Mouse (Mus musculus) forebrain, embryonic 14.5 days (tissue): ENCODE measurements around the gene Cmpk1. TPM values are rescaled to one million over a fixed set of nuclear protein-coding genes. Genes with fewer than 3 reads are reported as not detected.

ENCODE experiments used
- ATAC-seq: fragments of 200-750 bp; cut with Nextera tagmentation; 2 replicates; pipeline ENCODE4 v1.8.0; 2017; ENCODE audit warnings: mild to moderate bottlenecking, moderate library complexity
- DNase-seq: peaks from one replicate; pipeline ENCODE4 v3.0.0-alpha.2; 2015; ENCODE audit warnings: low spot score
- H3K27ac ChIP-seq: fragments of 300-500 bp; sonication (generic); 2 replicates; pipeline ENCODE4 v1.5.1; 2014; ENCODE audit warnings: low read depth, mild to moderate bottlenecking, control low read depth, low read length, moderate library complexity
- H3K27me3 ChIP-seq: fragments of 300-500 bp; sonication (generic); replicated peaks from 2 replicates; pipeline ENCODE4 v1.6.1; 2014; ENCODE audit warnings: low read length, control low read depth, mixed read lengths; ENCODE audit not compliant: control insufficient read depth, insufficient read depth
- H3K36me3 ChIP-seq: fragments of 300-500 bp; sonication (generic); 2 replicates; pipeline ENCODE4 v1.6.1; 2014; ENCODE audit warnings: low read length, control low read depth; ENCODE audit not compliant: control insufficient read depth, insufficient read depth
- H3K4me1 ChIP-seq: fragments of 300-500 bp; sonication (generic); 2 replicates; pipeline ENCODE4 v1.6.1; 2014; ENCODE audit warnings: antibody characterized with exemption, low read length, control low read depth; ENCODE audit not compliant: control insufficient read depth, insufficient read depth
- H3K4me2 ChIP-seq: fragments of 300-500 bp; sonication (generic); 2 replicates; pipeline ENCODE4 v1.6.1; 2014; ENCODE audit warnings: mild to moderate bottlenecking, control low read depth, low read length
- H3K4me3 ChIP-seq: fragments of 300-500 bp; sonication (generic); 2 replicates; pipeline ENCODE4 v1.5.1; 2014; ENCODE audit warnings: low read depth, low read length, control low read depth
- H3K9ac ChIP-seq: fragments of 300-500 bp; sonication (generic); 2 replicates; pipeline ENCODE4 v1.6.1; 2014; ENCODE audit warnings: mild to moderate bottlenecking, low read length, control low read depth, moderate library complexity
- H3K9me3 ChIP-seq: fragments of 300-500 bp; sonication (generic); replicated peaks from 2 replicates; pipeline ENCODE4 v1.6.1; 2016; ENCODE audit warnings: low read length, control low read depth, mixed read lengths; ENCODE audit not compliant: control insufficient read depth
- WGBS: fragments of 180-500 bp; shearing (Covaris S2); extraction: QIAGEN DNeasy Blood & Tissue Kit; methylation state at CpG from one replicate; pipeline ENCODE4 v1.1.7; 2014; 5-methylcytosine and 5-hydroxymethylcytosine counted together
- polyA plus RNA-seq: library from polyadenylated mRNA; unstranded; fragments of >200 nt; fragmentation: Nextera tagmentation; extraction: Ambion mirVana; gene quantifications from 2 replicates; pipeline ENCODE4 v1.2.1, GENCODE M21; 2014

Cmpk1 gene
- polyA plus RNA-seq, 1 experiment from 2014 or later: 165 TPM

DNA sequence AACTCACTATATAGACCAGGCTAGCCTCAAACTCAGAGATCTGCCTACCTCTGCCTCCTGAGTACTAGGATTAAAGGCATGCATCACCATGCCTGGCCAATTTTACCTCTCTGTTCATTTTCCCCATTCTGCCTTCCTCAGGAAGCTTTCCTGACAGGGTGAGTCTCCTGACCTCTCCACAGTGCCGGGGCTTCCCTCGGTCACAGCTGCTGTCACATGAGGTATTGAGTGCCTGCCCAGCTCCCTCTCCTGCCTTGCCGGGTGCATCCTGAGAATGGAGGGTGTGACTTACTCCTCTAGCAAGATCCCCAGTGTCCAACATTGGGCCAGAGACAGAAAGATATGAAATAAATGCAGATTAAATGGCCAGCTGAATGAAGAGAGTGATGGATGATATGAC is 48.8 kb downstream of the Cmpk1 start:
- no peak overlapping the region for H3K4me2 ChIP-seq

DNA sequence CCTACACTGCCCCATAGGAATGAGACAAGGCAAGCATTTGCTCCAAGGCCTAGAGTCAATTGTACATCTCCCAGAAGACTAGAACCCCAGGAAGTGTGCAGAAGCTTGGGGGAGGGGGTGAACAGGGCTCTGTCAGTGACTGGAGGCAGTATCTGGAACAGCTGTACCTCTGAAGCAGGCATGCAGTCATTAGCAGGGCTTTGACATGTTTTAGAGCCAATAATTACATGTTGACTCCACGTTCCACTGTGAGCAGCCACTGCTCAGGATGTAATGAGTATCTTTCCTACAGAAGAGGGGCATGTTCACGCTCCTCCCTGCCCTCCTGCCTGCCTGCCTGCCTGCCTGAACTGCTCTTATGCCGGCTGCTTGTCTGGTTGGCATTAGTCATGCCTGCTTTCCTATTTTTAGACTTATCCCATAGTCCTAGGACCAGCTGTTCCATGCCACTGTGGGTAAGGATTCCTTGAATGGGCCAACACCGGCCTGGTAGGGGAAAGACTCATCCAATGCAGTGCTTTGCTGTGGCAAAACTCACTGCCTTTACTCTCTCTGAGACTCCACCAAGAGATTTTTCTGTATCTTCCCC is 49.5 kb downstream of the Cmpk1 start:
- ATAC-seq (no peak), DNase-seq (no peak)
- no peaks in the 10 kb centered on the region for H3K36me3 ChIP-seq
- no peak overlapping the region for H3K27ac ChIP-seq
- no peak overlapping the region for H3K9ac ChIP-seq
- H3K4me3 ChIP-seq: no peak overlapping the region
- no peaks in the 10 kb centered on the region for H3K9me3 ChIP-seq
- H3K4me1 ChIP-seq: no peaks in the 10 kb centered on the region
- no peak overlapping the region for H3K4me2 ChIP-seq
- 67% methylated on average over 4 of the region's 4 CpGs for WGBS
- no peaks in the 10 kb centered on the region for H3K27me3 ChIP-seq

More for the DNA sequence above, 48.8 kb downstream of the Cmpk1 start:
- no peak overlapping the region for H3K27ac ChIP-seq
- H3K36me3 ChIP-seq: no peaks in the 10 kb centered on the region
- H3K9me3 ChIP-seq: no peaks in the 10 kb centered on the region
- H3K4me1 ChIP-seq: no peaks in the 10 kb centered on the region
- no peak overlapping the region for H3K9ac ChIP-seq
- ATAC-seq: no peak
- 70% methylated on average over 3 of the region's 3 CpGs for WGBS
- no peak overlapping the region for H3K4me3 ChIP-seq
- no peak for DNase-seq
- no peaks in the 10 kb centered on the region for H3K27me3 ChIP-seq

GRCm38 (mm10) chr4:114934188-114934587 is 52.9 kb downstream of the Cmpk1 start:
- DNase-seq: no peak
- H3K9ac ChIP-seq: no peak overlapping the region
- no peaks in the 10 kb centered on the region for H3K36me3 ChIP-seq
- no peak overlapping the region for H3K27ac ChIP-seq
- peaks cover 8% of the 10 kb centered on the region; the same call in 1 of the 2 replicates for H3K27me3 ChIP-seq
- H3K4me3 ChIP-seq: no peak overlapping the region
- no peak for ATAC-seq
- H3K9me3 ChIP-seq: no peaks in the 10 kb centered on the region
- no peak overlapping the region for H3K4me2 ChIP-seq
- WGBS: 90% methylated on average over 6 of the region's 6 CpGs
- H3K4me1 ChIP-seq: no peaks in the 10 kb centered on the region

- H3K27me3 ChIP-seq: peaks cover 21% of the 10 kb centered on the region
- DNase-seq (no peak), ATAC-seq (no peak)
Observed at GRCm38 (mm10) chr4:114932747-114933146, 54.3 kb downstream of the Cmpk1 start.

DNA sequence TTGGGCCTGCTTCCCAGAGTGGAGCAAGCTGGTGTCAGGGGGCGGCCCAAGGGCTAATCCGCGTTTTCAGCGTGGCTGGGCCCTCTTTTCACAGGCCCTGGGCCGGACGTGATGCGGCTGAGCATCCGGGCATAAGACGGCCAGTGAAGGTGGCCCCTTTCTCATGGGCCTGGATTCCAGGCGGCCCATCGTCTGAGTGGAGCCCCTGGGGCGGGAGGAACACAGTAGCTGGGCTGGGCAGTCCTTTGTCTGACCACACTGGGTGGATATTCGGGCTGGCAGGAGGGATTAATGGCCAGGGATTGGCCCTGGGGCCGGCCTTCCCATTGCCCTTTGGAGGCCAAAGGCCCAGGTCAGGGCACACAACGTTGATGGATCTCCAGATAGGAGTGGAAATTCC is 57.9 kb downstream of the Cmpk1 start:
- H3K27me3 ChIP-seq: peaks cover 57% of the 10 kb centered on the region
- WGBS: 5% methylated on average over 15 of the region's 15 CpGs
- DNase-seq (no peak), ATAC-seq (0 out of 2 replicates have a peak, but pooled peaks have one; percentile 30)
- H3K9ac ChIP-seq: no peak overlapping the region
- no peaks in the 10 kb centered on the region for H3K4me1 ChIP-seq
- H3K27ac ChIP-seq: no peak overlapping the region
- H3K9me3 ChIP-seq: no peaks in the 10 kb centered on the region
- no peaks in the 10 kb centered on the region for H3K36me3 ChIP-seq
- H3K4me3 ChIP-seq: no peak overlapping the region
- H3K4me2 ChIP-seq: no peak overlapping the region

More at GRCm38 (mm10) chr4:114932747-114933146, 54.3 kb downstream of the Cmpk1 start:
- H3K9ac ChIP-seq: no peak overlapping the region
- H3K9me3 ChIP-seq: no peaks in the 10 kb centered on the region
- H3K27ac ChIP-seq: no peak overlapping the region
- H3K4me2 ChIP-seq: no peak overlapping the region
- 91% methylated on average over 4 of the region's 4 CpGs for WGBS
- no peaks in the 10 kb centered on the region for H3K4me1 ChIP-seq
- no peaks in the 10 kb centered on the region for H3K36me3 ChIP-seq
- H3K4me3 ChIP-seq: no peak overlapping the region

DNA sequence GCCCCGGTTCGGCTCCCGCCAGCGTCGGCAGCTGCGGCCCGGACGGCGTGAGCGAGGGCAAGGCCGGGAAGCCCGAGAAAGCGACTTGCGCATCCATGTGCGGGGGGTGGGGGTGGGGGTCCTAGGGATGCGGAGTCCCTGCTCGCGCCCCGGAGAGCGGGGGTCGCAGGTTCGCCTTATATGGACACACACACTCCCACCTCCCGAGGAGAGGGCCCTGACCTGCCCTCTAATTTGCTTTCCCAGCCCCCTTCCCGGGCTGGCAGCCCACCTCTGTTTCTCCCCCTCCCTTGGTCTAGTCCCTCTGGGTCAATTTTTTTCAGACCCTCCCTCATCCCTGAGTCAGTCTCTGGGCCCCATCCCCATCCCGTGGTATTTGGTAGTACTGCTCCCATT is 61.1 kb downstream of the Cmpk1 start, which contains the start of gene Foxe3:
Foxe3 (minus strand) TSS at position 97 of the 396 bp plus-strand sequence.
- no peak within 1 kb of the TSS for H3K9ac ChIP-seq
- WGBS: 2% methylated on average over 24 of the region's 25 CpGs
- H3K4me3 ChIP-seq: peak within 1 kb of the TSS; percentile 30
- DNase-seq (no peak), ATAC-seq (0 out of 2 replicates have a peak, but pooled peaks have one; percentile 36)
- H3K27me3 ChIP-seq: peaks cover 75% of the 10 kb centered on the region
- H3K36me3 ChIP-seq: no peaks in the 10 kb centered on the region
- no peaks in the 10 kb centered on the region for H3K4me1 ChIP-seq
- H3K4me2 ChIP-seq: peak within 1 kb of the TSS; percentile 46
- H3K9me3 ChIP-seq: no peaks in the 10 kb centered on the region
- no peak within 1 kb of the TSS for H3K27ac ChIP-seq

DNA sequence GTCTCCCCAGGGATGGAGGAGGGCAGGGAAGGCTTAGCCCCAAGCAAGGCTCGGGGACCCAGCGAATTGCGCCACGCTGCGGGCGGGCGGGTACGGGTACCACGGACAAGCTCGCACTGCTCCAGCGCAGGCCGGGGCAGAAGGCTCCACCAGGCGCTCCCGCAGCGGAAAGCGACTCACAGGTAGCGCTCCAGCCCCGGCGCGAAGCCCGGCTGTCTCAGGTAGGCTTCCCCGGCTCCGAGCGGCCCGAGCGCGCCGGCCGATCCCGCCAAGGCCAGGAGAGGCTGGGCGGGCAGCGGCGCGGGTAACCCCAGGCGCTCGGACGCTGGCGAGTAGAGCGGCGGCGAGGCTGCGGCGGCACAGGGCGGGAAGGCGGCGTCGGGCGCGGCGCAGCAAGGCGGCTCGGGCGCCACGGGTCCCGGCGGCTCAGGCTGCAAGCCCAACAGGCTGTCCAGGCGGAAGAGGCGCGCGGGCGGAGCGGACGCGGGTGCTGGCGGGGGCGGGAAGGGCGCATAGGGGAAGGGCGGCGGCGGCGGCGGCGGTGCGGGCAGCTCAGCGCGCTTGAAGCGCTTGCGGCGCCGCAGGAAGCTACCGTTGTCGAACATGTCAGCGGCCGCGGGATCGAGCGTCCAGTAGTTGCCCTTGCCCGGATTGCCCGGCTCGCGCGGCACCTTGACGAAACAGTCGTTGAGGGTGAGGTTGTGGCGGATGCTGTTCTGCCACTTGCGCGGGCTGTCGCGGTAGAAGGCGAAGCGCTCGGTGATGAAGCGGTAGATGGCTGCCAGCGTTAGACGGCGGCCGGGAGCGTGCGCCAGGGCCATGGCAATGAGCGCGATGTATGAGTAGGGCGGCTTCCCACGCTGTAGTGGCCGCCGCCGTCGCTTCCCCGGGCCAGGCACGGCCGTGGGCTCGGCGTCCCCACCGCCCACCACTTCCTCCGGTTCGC is 61.8 kb downstream of the Cmpk1 start:
- H3K9ac ChIP-seq: no peak overlapping the region
- H3K4me1 ChIP-seq: no peaks in the 10 kb centered on the region
- H3K4me2 ChIP-seq: peak overlapping the region; percentile 46
- H3K27ac ChIP-seq: no peak overlapping the region
- DNase-seq (no peak), ATAC-seq (peak; percentile 51; the same call in 1 of the 2 replicates)
- peaks cover 79% of the 10 kb centered on the region for H3K27me3 ChIP-seq
- H3K36me3 ChIP-seq: no peaks in the 10 kb centered on the region
- WGBS: under 1% methylated on average over 115 of the region's 125 CpGs
- peak overlapping the region; percentile 30 for H3K4me3 ChIP-seq
- no peaks in the 10 kb centered on the region for H3K9me3 ChIP-seq

DNA sequence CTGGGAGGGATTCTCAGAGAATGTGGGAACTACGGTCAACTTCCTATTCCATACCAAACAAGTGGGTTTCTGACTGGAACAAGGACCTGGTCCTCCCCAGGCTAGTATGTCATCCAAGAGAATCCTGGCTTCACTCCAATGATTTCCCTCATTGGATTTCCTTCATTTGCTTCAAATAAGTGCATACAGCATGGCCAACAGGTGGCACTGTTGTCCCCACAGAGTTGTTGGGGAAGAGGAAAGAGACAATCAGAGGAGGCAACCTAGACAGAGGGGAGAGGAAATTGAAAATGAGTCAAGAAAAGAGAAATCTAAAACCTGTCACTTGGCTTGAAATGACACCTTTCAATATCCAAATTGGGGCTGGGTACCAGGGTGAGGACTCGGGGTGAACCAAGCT is 70.0 kb downstream of the Cmpk1 start:
- H3K4me1 ChIP-seq: no peaks in the 10 kb centered on the region
- WGBS: 57% methylated on average over 2 of the region's 2 CpGs
- H3K27ac ChIP-seq: no peak overlapping the region
- H3K9me3 ChIP-seq: no peaks in the 10 kb centered on the region
- H3K4me3 ChIP-seq: no peak overlapping the region
- ATAC-seq (no peak), DNase-seq (peak; percentile 75)
- H3K4me2 ChIP-seq: no peak overlapping the region
- H3K9ac ChIP-seq: no peak overlapping the region
- H3K27me3 ChIP-seq: peaks cover 76% of the 10 kb centered on the region
- H3K36me3 ChIP-seq: no peaks in the 10 kb centered on the region

GRCm38 (mm10) chr4:114916056-114916455 is 71.0 kb downstream of the Cmpk1 start:
- Histone ChIP-seq H3K27me3 (peaks cover 82% of the 10 kb centered on the region), H3K36me3 (no peaks in the 10 kb centered on the region), H3K9ac (no peak overlapping the region), H3K4me2 (no peak overlapping the region), H3K9me3 (no peaks in the 10 kb centered on the region), H3K4me1 (no peaks in the 10 kb centered on the region), H3K4me3 (no peak overlapping the region), H3K27ac (no peak overlapping the region)
- no peak for ATAC-seq
- DNase-seq: no peak
- WGBS: 31% methylated on average over 4 of the region's 4 CpGs
